Mouse (Mus musculus) kidney, embryonic 14.5 days (tissue): ENCODE results near the gene 1600014C10Rik. TPM values are rescaled to one million over a fixed set of nuclear protein-coding genes. Genes with fewer than 3 reads are reported as not detected.
A peak's percentile ranks its signal among the peaks of the same experiment; 100 is the strongest.

ENCODE experiments used
- ATAC-seq: fragments of 200-750 bp; cut with Nextera tagmentation; 2 replicates; pipeline ENCODE4 v1.8.0; 2017; ENCODE audit warnings: moderate number of reproducible peaks, mild to moderate bottlenecking, moderate TSS enrichment, moderate library complexity; ENCODE audit not compliant: low FRiP score, low TSS enrichment
- H3K27ac ChIP-seq: fragments of 300-500 bp; sonication (generic); 2 replicates; pipeline ENCODE4 v1.5.1; 2014; ENCODE audit warnings: low read depth, mild to moderate bottlenecking, low read length, moderate library complexity, mixed read lengths
- H3K27me3 ChIP-seq: fragments of 300-500 bp; sonication (generic); 2 replicates; pipeline ENCODE4 v1.6.1; 2014; ENCODE audit warnings: mild to moderate bottlenecking, low read length; ENCODE audit not compliant: control insufficient read depth, insufficient read depth
- H3K36me3 ChIP-seq: fragments of 300-500 bp; sonication (generic); 2 replicates; pipeline ENCODE4 v1.6.1; 2014; ENCODE audit warnings: low read length, mixed read lengths; ENCODE audit not compliant: control insufficient read depth, insufficient read depth
- H3K4me1 ChIP-seq: fragments of 300-500 bp; sonication (generic); 2 replicates; pipeline ENCODE4 v1.6.1; 2014; ENCODE audit warnings: low read length, mixed read lengths; ENCODE audit not compliant: control insufficient read depth, insufficient read depth
- H3K4me2 ChIP-seq: fragments of 300-500 bp; sonication (generic); replicated peaks from 2 replicates; pipeline ENCODE4 v1.6.1; 2014; ENCODE audit warnings: low read depth, mild to moderate bottlenecking, low read length
- H3K4me3 ChIP-seq: fragments of 300-500 bp; sonication (generic); 2 replicates; pipeline ENCODE4 v1.5.1; 2014; ENCODE audit warnings: mild to moderate bottlenecking, low read length
- H3K9ac ChIP-seq: fragments of 300-500 bp; sonication (generic); 2 replicates; pipeline ENCODE4 v1.6.1; 2014; ENCODE audit warnings: low read depth, mild to moderate bottlenecking, low read length, moderate library complexity
- H3K9me3 ChIP-seq: fragments of 300-500 bp; sonication (generic); 2 replicates; pipeline ENCODE4 v1.6.1; 2016; ENCODE audit warnings: low read length; ENCODE audit not compliant: control insufficient read depth
- WGBS: fragments of 180-500 bp; shearing (Covaris S2); extraction: QIAGEN DNeasy Blood & Tissue Kit; methylation state at CpG from one replicate; pipeline ENCODE4 v1.1.7; 2014; 5-methylcytosine and 5-hydroxymethylcytosine counted together
- polyA plus RNA-seq: library from polyadenylated mRNA; unstranded; fragments of >200 nt; fragmentation: Nextera tagmentation; extraction: Ambion mirVana; gene quantifications from 2 replicates; pipeline ENCODE4 v1.2.1, GENCODE M21; 2014

1600014C10Rik gene
- polyA plus RNA-seq, 1 experiment from 2014 or later: 16.6 TPM

- no peak for ATAC-seq
- H3K9me3 ChIP-seq: no peaks in the 10 kb centered on the region
Observed at GRCm38 (mm10) chr7:38215697-38216096, 32.7 kb downstream of the 1600014C10Rik start.

DNA sequence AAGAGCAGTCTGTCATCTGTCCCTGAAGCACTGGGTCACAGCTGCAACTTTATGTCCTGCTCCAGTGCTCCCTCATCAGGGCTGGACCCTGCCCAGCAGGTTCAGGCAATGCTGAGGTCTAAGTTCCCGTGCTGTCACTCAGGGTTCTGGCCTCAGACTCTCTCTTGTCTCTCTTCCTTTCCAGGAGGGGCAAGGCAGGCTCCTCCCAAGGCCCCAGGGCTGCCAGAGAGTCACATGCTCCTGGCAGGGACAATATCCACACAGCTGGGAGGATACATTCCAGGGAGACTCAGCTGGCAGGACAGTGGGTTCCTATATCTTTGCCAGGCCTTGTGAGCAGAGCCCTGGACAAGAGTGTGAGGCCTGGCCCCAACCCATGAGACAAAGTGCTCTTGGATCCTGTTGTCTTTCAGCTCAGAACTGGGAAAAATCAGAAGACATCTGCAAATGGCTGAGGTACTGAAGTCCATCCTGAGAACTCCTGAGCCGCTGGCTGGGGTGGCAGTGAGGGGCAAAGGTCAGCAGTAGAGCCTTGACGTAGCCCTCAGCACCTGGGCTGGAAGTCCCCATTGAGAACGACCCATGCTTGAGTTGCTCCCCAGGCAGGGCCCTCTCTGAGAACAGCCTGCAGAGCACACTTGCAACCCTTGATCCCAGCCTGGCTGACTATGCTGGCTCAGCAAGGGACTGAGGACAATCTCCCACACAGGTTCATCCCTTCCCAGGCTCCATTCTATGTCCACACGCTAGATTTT is 34.6 kb downstream of the 1600014C10Rik start:
- no peaks in the 10 kb centered on the region for H3K4me1 ChIP-seq
- no peak overlapping the region for H3K4me2 ChIP-seq
- 63% methylated on average over 5 of the region's 5 CpGs for WGBS
- no peak; the same call in 1 of the 2 replicates for ATAC-seq
- H3K27ac ChIP-seq: no peak overlapping the region
- peaks cover 10% of the 10 kb centered on the region; the same call in 1 of the 2 replicates for H3K36me3 ChIP-seq
- no peak overlapping the region for H3K9ac ChIP-seq
- H3K27me3 ChIP-seq: no peaks in the 10 kb centered on the region
- H3K4me3 ChIP-seq: no peak overlapping the region
- no peaks in the 10 kb centered on the region for H3K9me3 ChIP-seq

More at GRCm38 (mm10) chr7:38215697-38216096, 32.7 kb downstream of the 1600014C10Rik start:
- peaks cover 7% of the 10 kb centered on the region; the same call in 1 of the 2 replicates for H3K36me3 ChIP-seq
- no peaks in the 10 kb centered on the region for H3K4me1 ChIP-seq
- H3K4me3 ChIP-seq: no peak overlapping the region
- no peaks in the 10 kb centered on the region for H3K27me3 ChIP-seq
- 86% methylated on average over 6 of the region's 6 CpGs for WGBS
- no peak overlapping the region for H3K4me2 ChIP-seq
- no peak overlapping the region for H3K9ac ChIP-seq
- no peak overlapping the region for H3K27ac ChIP-seq

DNA sequence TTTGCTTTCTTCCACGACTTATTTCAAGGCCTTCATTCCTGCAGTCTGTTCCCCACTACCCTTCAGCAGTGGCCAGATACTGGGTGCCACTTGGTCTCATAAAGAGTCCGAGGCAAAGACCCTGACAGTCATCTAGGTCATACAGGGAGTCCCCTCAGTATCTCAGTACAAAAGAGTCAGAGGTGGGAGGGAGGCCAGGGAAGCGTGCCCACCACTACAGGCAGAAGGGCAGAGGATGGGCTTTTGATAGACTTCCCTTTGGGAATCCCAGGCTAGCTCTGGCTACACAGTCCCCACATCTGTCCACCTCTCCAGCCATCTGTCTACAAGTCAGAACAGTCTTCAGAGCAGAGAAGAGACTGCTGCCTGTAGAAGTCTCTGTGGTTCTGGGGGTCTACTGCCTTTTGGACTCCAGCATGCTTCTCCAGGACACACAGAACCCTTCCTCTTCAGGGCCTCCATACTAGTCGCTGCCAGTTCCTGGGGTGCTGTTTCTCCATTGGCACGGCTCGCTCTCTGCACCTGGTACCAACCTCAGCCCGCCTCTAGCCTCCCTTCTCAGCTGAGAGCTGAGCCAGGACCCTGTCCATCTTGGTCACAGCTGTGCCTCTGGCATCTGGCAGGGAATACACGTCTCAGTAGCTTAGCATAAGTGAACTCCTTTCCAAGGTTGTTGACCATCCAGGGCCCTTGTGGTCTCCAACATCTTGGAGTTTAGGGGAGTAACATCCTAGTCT is 35.8 kb downstream of the 1600014C10Rik start:
- Histone ChIP-seq H3K4me3 (no peak overlapping the region), H3K36me3 (peaks cover 10% of the 10 kb centered on the region; the same call in 1 of the 2 replicates), H3K9ac (no peak overlapping the region), H3K27me3 (no peaks in the 10 kb centered on the region), H3K27ac (no peak overlapping the region), H3K9me3 (no peaks in the 10 kb centered on the region), H3K4me2 (no peak overlapping the region), H3K4me1 (no peaks in the 10 kb centered on the region)
- 84% methylated on average over 8 of the region's 8 CpGs for WGBS
- no peak for ATAC-seq

GRCm38 (mm10) chr7:38219526-38219925 is 36.5 kb downstream of the 1600014C10Rik start:
- ATAC-seq: no peak
- Histone ChIP-seq H3K4me1 (no peaks in the 10 kb centered on the region), H3K9me3 (no peaks in the 10 kb centered on the region), H3K27me3 (no peaks in the 10 kb centered on the region), H3K4me3 (no peak overlapping the region), H3K9ac (no peak overlapping the region), H3K36me3 (peaks cover 10% of the 10 kb centered on the region; the same call in 1 of the 2 replicates), H3K27ac (no peak overlapping the region), H3K4me2 (no peak overlapping the region)
- WGBS: 84% methylated on average over 4 of the region's 4 CpGs

- H3K4me3 ChIP-seq: no peak overlapping the region
- H3K27ac ChIP-seq: no peak overlapping the region
- no peak for ATAC-seq
- no peaks in the 10 kb centered on the region for H3K4me1 ChIP-seq
- no peak overlapping the region for H3K9ac ChIP-seq
- H3K4me2 ChIP-seq: no peak overlapping the region
- no peaks in the 10 kb centered on the region for H3K9me3 ChIP-seq
- peaks cover 10% of the 10 kb centered on the region; the same call in 1 of the 2 replicates for H3K36me3 ChIP-seq
- H3K27me3 ChIP-seq: no peaks in the 10 kb centered on the region
- WGBS: 97% methylated on average over 7 of the region's 7 CpGs
Observed at GRCm38 (mm10) chr7:38220866-38221265, 37.8 kb downstream of the 1600014C10Rik start.

DNA sequence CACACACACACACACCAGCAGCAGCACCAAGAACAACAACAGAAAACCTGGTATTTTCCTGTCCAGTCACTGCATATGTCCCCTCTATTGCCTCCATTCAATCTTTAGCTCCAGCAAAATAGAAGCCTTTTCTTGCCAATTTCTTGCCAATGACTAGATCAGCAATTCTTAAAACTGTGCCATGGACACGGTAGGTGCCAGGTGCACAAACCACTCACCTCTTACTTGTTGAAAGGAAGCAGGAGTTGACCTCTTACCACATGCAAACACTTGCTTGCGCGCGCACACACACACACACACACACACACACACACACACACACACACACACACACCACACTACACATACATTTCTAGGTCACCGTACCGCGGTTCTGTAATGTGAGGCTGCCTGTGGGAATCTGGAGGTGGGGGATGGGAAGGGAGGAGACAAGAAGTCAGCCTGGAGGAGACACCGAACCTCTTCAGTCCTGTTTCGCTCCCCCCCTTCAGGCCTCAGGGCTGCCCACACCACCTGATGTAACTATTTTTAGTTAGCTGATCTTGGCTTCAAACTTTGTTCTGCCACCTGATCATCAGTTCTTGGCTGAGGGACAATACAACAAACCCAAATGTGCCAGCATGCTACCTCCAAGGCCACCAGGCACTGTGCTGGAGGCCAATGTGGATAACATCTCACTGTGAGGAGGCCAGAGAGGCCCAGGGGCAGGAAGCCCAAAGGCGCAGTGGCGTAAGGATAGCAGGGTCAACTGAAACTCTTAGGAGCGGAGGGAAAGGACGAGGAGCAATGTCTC is 41.8 kb downstream of the 1600014C10Rik start:
- ATAC-seq: no peak
- H3K4me1 ChIP-seq: peaks cover 15% of the 10 kb centered on the region
- no peak overlapping the region for H3K9ac ChIP-seq
- H3K36me3 ChIP-seq: peaks cover 10% of the 10 kb centered on the region; the same call in 1 of the 2 replicates
- 81% methylated on average over 13 of the region's 13 CpGs for WGBS
- no peak overlapping the region for H3K4me2 ChIP-seq
- no peaks in the 10 kb centered on the region for H3K27me3 ChIP-seq
- H3K27ac ChIP-seq: no peak overlapping the region
- H3K4me3 ChIP-seq: no peak overlapping the region
- H3K9me3 ChIP-seq: no peaks in the 10 kb centered on the region

GRCm38 (mm10) chr7:38226226-38226625 is 43.2 kb downstream of the 1600014C10Rik start:
- no peaks in the 10 kb centered on the region for H3K9me3 ChIP-seq
- no peak overlapping the region for H3K9ac ChIP-seq
- H3K27me3 ChIP-seq: no peaks in the 10 kb centered on the region; the same call in 1 of the 2 replicates
- WGBS: 66% methylated on average over 2 of the region's 2 CpGs
- ATAC-seq: no peak
- H3K4me3 ChIP-seq: no peak overlapping the region
- H3K27ac ChIP-seq: no peak overlapping the region
- no peak overlapping the region for H3K4me2 ChIP-seq
- no peaks in the 10 kb centered on the region; the same call in 1 of the 2 replicates for H3K36me3 ChIP-seq
- H3K4me1 ChIP-seq: peaks cover 15% of the 10 kb centered on the region

DNA sequence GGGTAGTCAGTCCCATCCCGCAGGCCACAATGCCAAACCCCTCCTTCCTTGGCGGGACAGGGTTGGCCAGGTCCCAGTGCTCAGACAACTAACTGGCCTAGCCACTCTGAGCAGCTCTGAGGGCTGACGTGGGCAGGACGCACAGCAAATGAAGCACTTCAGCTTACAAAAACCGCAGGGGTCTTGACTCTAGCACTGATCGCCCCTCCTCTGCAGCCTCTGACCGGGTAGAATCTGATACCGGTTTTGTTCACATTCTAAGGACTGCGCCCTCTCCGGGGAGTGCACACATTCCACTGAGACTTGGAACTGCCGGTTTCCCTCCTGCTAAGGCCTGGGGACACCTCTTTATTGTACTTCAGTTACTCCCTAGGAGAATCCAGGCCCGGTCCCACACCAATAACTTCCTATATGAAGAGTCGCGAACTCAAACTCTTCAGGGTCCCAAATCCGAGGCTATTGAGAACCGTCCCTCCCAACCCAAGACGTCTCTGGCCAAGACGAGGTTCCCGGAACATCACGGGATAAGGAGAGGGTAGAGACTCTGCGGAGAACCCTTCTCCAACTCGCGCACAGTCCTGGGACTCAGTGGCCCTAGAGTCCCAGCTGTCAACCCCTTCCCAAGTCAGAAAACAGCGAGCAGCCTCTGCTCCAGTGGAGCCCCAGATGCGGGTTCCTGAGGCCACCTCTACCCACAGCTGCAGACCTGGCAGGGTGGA is 44.3 kb downstream of the 1600014C10Rik start:
- no peaks in the 10 kb centered on the region; the same call in 1 of the 2 replicates for H3K27me3 ChIP-seq
- peaks cover 15% of the 10 kb centered on the region for H3K4me1 ChIP-seq
- no peaks in the 10 kb centered on the region for H3K9me3 ChIP-seq
- peak; percentile 69 for ATAC-seq
- WGBS: under 1% methylated on average over 25 of the region's 25 CpGs
- peak overlapping the region; percentile 68 for H3K9ac ChIP-seq
- H3K36me3 ChIP-seq: no peaks in the 10 kb centered on the region
- peak overlapping the region; percentile 85 for H3K4me2 ChIP-seq
- peak overlapping the region; percentile 82 for H3K27ac ChIP-seq
- H3K4me3 ChIP-seq: peak overlapping the region; percentile 67
